Mouse (Mus musculus): ENCODE measurements around the gene Mss51. TPM values are rescaled to one million over a fixed set of nuclear protein-coding genes. Genes with fewer than 3 reads are reported as not detected.

Gene Mss51
- total RNA-seq, 1 experiment, result 1.1 TPM

- H3K4me3 ChIP-seq (ENCODE audit: insufficient read depth in 1 of 2, low read depth in 1 of 2, low read length in 2 of 2, poor library complexity in 1 of 2, severe bottlenecking in 1 of 2), result peak within 1 kb of the TSS; percentile 86 to 87
- H3K36me3 ChIP-seq (ENCODE audit: control insufficient read depth, insufficient read depth, low read length, poor library complexity, severe bottlenecking), result no peaks in the 10 kb centered on the region
- peak within 1 kb of the TSS; percentile 84 for H3K9ac ChIP-seq (ENCODE audit: insufficient read depth, low read depth, low read length, poor library complexity, severe bottlenecking)
- in situ Hi-C loops (cut with MboI; ENCODE audit: low sequenced_read_pairs in 2 of 2, unreplicated experiment in 2 of 2), result loop anchor here in 1 of 2 experiments (25.0 kb wide), 1 partner anchor 92 kb away; the partner anchor contains the start of genes Dnajc9 and Mrps16
- H3K4me1 ChIP-seq (ENCODE audit: control insufficient read depth in 2 of 2, insufficient read depth in 2 of 2, low read length in 2 of 2, poor library complexity in 1 of 2), result peaks cover 9 to 14% of the 10 kb centered on the region in 2 experiments; a peak in 3 of 4 replicates
- peak within 1 kb of the TSS; percentile 73 for H3K27ac ChIP-seq (ENCODE audit: insufficient read depth, low read depth, low read length, poor library complexity, severe bottlenecking)
- no peaks in the 10 kb centered on the region for H3K9me3 ChIP-seq (ENCODE audit: control insufficient read depth, insufficient read depth, low read depth, low read length)
- DNase-seq (ENCODE audit: low read depth, low spot score), result peak; percentile 84
- peak; percentile 85 for TF ChIP-seq MAFK (IDR thresholded peaks at IDR 0.05; ENCODE audit: insufficient read depth, low read depth, low read length)
- TF ChIP-seq ZC3H11A (IDR thresholded peaks at IDR 0.05; ENCODE audit: borderline replicate concordance, low read depth, low read length), result no peak
These were observed 17.2 kb downstream of the Mss51 start, which contains the start of gene Anxa7 for GRCm38 (mm10) chr14:20479291-20480194. Gene Anxa7, minus strand, starts transcription at chr14:20480133.

GRCm38 (mm10) chr14:20478801-20479200, 17.9 kb downstream of the Mss51 start:
- no peak overlapping the region; the same call in 1 of the 2 replicates for H3K9ac ChIP-seq (ENCODE audit: insufficient read depth, low read depth, low read length, poor library complexity, severe bottlenecking)

GRCm38 (mm10) chr14:20478385-20478784, 18.3 kb downstream of the Mss51 start:
- Histone ChIP-seq H3K27ac (ENCODE audit: insufficient read depth, low read depth, low read length, poor library complexity, severe bottlenecking) (peak overlapping the region; percentile 37; the same call in 1 of the 2 replicates), H3K4me1 (ENCODE audit: control insufficient read depth in 2 of 2, insufficient read depth in 2 of 2, low read length in 2 of 2, poor library complexity in 1 of 2) (peaks cover 9 to 14% of the 10 kb centered on the region in 2 experiments; a peak in 3 of 4 replicates), H3K9ac (ENCODE audit: insufficient read depth, low read depth, low read length, poor library complexity, severe bottlenecking) (no peak overlapping the region; the same call in 1 of the 2 replicates), H3K36me3 (ENCODE audit: control insufficient read depth, insufficient read depth, low read length, poor library complexity, severe bottlenecking) (no peaks in the 10 kb centered on the region), H3K9me3 (ENCODE audit: control insufficient read depth, insufficient read depth, low read depth, low read length) (no peaks in the 10 kb centered on the region), H3K4me3 (ENCODE audit: insufficient read depth in 1 of 2, low read depth in 1 of 2, low read length in 2 of 2, poor library complexity in 1 of 2, severe bottlenecking in 1 of 2) (peak overlapping the region; percentile 86 to 87; a peak in 3 of 4 replicates)
- no peak for DNase-seq (ENCODE audit: low read depth, low spot score)
- in situ Hi-C loops (cut with MboI; ENCODE audit: low sequenced_read_pairs in 2 of 2, unreplicated experiment in 2 of 2), result loop anchor here in 1 of 2 experiments (25.0 kb wide), 1 partner anchor 91 kb away; the partner anchor contains the start of genes Dnajc9 and Mrps16
- TF ChIP-seq CHD2 (IDR thresholded peaks at IDR 0.05; ENCODE audit: low read depth, low read length) (no peak), HCFC1 (IDR thresholded peaks at IDR 0.05; ENCODE audit: borderline replicate concordance, insufficient read depth, low read length) (no peak), MAFK (IDR thresholded peaks at IDR 0.05; ENCODE audit: insufficient read depth, low read depth, low read length) (0 out of 2 replicates have a peak, but pooled peaks have one; percentile 36), ZNF384 (IDR thresholded peaks at IDR 0.05; ENCODE audit: low read depth, low read length) (no peak)

More at GRCm38 (mm10) chr14:20478801-20479200, 17.9 kb downstream of the Mss51 start:
- in situ Hi-C loops (cut with MboI; ENCODE audit: low sequenced_read_pairs in 2 of 2, unreplicated experiment in 2 of 2), result loop anchor here in 1 of 2 experiments (25.0 kb wide), 1 partner anchor 92 kb away; the partner anchor contains the start of genes Dnajc9 and Mrps16
- H3K9me3 ChIP-seq (ENCODE audit: control insufficient read depth, insufficient read depth, low read depth, low read length), result no peaks in the 10 kb centered on the region
- DNase-seq (ENCODE audit: low read depth, low spot score), result peak; percentile 52
- peak overlapping the region; percentile 37; the same call in 1 of the 2 replicates for H3K27ac ChIP-seq (ENCODE audit: insufficient read depth, low read depth, low read length, poor library complexity, severe bottlenecking)
- H3K4me1 ChIP-seq (ENCODE audit: control insufficient read depth in 2 of 2, insufficient read depth in 2 of 2, low read length in 2 of 2, poor library complexity in 1 of 2), result peaks cover 9 to 14% of the 10 kb centered on the region in 2 experiments; a peak in 3 of 4 replicates
- no peaks in the 10 kb centered on the region for H3K36me3 ChIP-seq (ENCODE audit: control insufficient read depth, insufficient read depth, low read length, poor library complexity, severe bottlenecking)
- TF ChIP-seq MAFK (IDR thresholded peaks at IDR 0.05; ENCODE audit: insufficient read depth, low read depth, low read length), result peak; percentile 1; the same call in 1 of the 2 replicates
- no peak for TF ChIP-seq ZC3H11A (IDR thresholded peaks at IDR 0.05; ENCODE audit: borderline replicate concordance, low read depth, low read length)
- no peak for TF ChIP-seq HCFC1 (IDR thresholded peaks at IDR 0.05; ENCODE audit: borderline replicate concordance, insufficient read depth, low read length)
- TF ChIP-seq CHD2 (IDR thresholded peaks at IDR 0.05; ENCODE audit: low read depth, low read length), result no peak
- no peak for TF ChIP-seq ZNF384 (IDR thresholded peaks at IDR 0.05; ENCODE audit: low read depth, low read length)
- peak overlapping the region; percentile 86 to 87 for H3K4me3 ChIP-seq (ENCODE audit: insufficient read depth in 1 of 2, low read depth in 1 of 2, low read length in 2 of 2, poor library complexity in 1 of 2, severe bottlenecking in 1 of 2)

- Histone ChIP-seq H3K4me3 (ENCODE audit: insufficient read depth in 1 of 2, low read depth in 1 of 2, low read length in 2 of 2, poor library complexity in 1 of 2, severe bottlenecking in 1 of 2) (no peak overlapping the region), H3K27ac (ENCODE audit: insufficient read depth, low read depth, low read length, poor library complexity, severe bottlenecking) (no peak overlapping the region; the same call in 1 of the 2 replicates), H3K9me3 (ENCODE audit: control insufficient read depth, insufficient read depth, low read depth, low read length) (no peaks in the 10 kb centered on the region), H3K4me1 (ENCODE audit: control insufficient read depth in 2 of 2, insufficient read depth in 2 of 2, low read length in 2 of 2, poor library complexity in 1 of 2) (peaks cover 9 to 14% of the 10 kb centered on the region in 2 experiments; a peak in 3 of 4 replicates), H3K9ac (ENCODE audit: insufficient read depth, low read depth, low read length, poor library complexity, severe bottlenecking) (no peak overlapping the region; the same call in 1 of the 2 replicates), H3K36me3 (ENCODE audit: control insufficient read depth, insufficient read depth, low read length, poor library complexity, severe bottlenecking) (no peaks in the 10 kb centered on the region)
- in situ Hi-C loops (cut with MboI; ENCODE audit: low sequenced_read_pairs in 2 of 2, unreplicated experiment in 2 of 2), result loop anchor here in 1 of 2 experiments (25.0 kb wide), 1 partner anchor 90 kb away; the partner anchor contains the start of genes Dnajc9 and Mrps16
- no peak for DNase-seq (ENCODE audit: low read depth, low spot score)
- no peak for TF ChIP-seq HCFC1 (IDR thresholded peaks at IDR 0.05; ENCODE audit: borderline replicate concordance, insufficient read depth, low read length)
- no peak for TF ChIP-seq CHD2 (IDR thresholded peaks at IDR 0.05; ENCODE audit: low read depth, low read length)
These were observed 19.3 kb downstream of the Mss51 start for GRCm38 (mm10) chr14:20477261-20478025.
